Mouse (Mus musculus) CD4-positive, CD25-positive, alpha-beta regulatory T cell, adult 2 months (primary cell): Measurements from ENCODE around the gene Nexmif.
"Not testable (repeated sequence)": the region's sequence is repeated elsewhere in the genome, so short reads cannot be mapped to it uniquely, and the experiment has no call there.

Experiments used
- DNase-seq: peaks from one replicate; pipeline ENCODE4 v3.0.0-alpha.2; 2012; ENCODE audit warnings: low read depth, low spot score

Nexmif gene

GRCm38 (mm10) chrX:104200736-104201591, at the start of gene Nexmif:
TSS of gene Nexmif (minus strand) at chrX:104201185.
- DNase-seq, result peak; percentile 11

- no peak for DNase-seq
These were observed 7.7 kb upstream of the Nexmif start for GRCm38 (mm10) chrX:104208701-104209100.

- no peak for DNase-seq
These were observed 681 bp upstream of the Nexmif start for GRCm38 (mm10) chrX:104201592-104202139.

- DNase-seq, result no peak
These were observed 623 bp downstream of the Nexmif start for GRCm38 (mm10) chrX:104200388-104200735.

GRCm38 (mm10) chrX:104199611-104200387, 1.2 kb downstream of the Nexmif start:
- peak; percentile 33 for DNase-seq

GRCm38 (mm10) chrX:104199070-104199469, 1.9 kb downstream of the Nexmif start:
- no peak for DNase-seq

GRCm38 (mm10) chrX:104196561-104196960, 4.4 kb downstream of the Nexmif start:
- DNase-seq, result no peak

- peak; percentile 59 for DNase-seq
These were observed 21.7 kb downstream of the Nexmif start for GRCm38 (mm10) chrX:104179257-104179656.

- DNase-seq, result no peak
These were observed 50.9 kb downstream of the Nexmif start for GRCm38 (mm10) chrX:104150072-104150471.

GRCm38 (mm10) chrX:104115266-104115665, 85.7 kb downstream of the Nexmif start:
- DNase-seq, result not testable (repeated sequence)

- DNase-seq, result no peak
These were observed 86.4 kb downstream of the Nexmif start for GRCm38 (mm10) chrX:104114596-104114995.

GRCm38 (mm10) chrX:104054848-104055247, 146.1 kb downstream of the Nexmif start:
- no peak for DNase-seq

GRCm38 (mm10) chrX:104040276-104040675, 160.7 kb downstream of the Nexmif start:
- no peak for DNase-seq

GRCm38 (mm10) chrX:104033843-104034242, 167.1 kb downstream of the Nexmif start:
- DNase-seq, result peak; percentile 4

GRCm38 (mm10) chrX:104032756-104033155, 168.2 kb downstream of the Nexmif start:
- DNase-seq, result peak; percentile 29
